Mouse (Mus musculus): ENCODE measurements around the gene Ipo11. TPM values are rescaled to one million over a fixed set of nuclear protein-coding genes. Genes with fewer than 3 reads are reported as not detected.
A peak's percentile ranks its signal among the peaks of the same experiment; 100 is the strongest.

Gene Ipo11
- 40.3 and 41.1 TPM in 2 replicates for polyA plus RNA-seq (2015; fragmentation: Nextera tagmentation; extraction: Ambion mirVana)

DNA sequence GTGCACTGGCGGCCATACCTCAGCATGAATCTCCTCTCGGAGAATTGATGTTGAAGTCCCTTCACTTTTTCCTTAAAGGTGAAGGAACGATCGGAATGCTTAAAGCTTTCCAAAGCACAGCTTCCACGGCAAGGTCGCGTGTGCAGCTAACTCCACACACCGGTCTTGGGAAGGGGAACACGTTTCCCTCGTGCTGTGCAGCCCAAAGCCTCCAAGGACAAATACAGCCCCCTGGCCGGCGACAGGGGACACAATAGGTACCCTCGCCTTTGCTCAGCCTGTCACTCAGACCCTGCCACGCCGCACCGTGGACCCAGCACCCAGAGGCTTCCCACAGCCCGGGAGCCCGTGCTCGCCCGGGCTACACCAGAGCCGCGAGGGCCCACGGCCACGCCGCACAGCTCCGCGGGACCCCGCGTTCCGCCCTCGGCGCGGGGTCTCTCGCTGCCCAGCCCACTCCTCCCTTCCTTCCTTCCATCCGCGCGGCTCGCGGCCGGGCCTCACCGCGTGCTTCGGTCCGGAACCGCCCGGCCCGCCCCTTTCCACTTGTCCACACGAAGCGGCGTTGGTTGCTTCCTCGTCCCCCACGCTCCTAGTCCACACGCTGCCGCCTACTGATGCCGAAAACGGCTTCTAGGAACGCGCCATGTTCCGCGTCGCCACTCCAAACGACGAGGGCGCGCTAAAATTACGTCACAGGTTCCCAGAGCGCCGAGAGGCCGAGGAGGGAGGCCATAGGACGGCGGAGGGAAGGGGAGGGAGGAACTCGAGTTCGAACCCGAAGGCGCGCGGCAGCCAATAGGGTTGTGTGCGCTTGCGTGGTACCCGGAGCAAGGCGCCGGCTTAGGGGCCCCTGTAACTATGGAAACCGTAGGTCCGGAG is at the start of gene Ipo11:
TSS of gene Ipo11 (minus strand) at position 703 of the 882 bp plus-strand sequence.
- Histone ChIP-seq H3K9ac (ENCODE audit: low read depth, low read length) (peak within 1 kb of the TSS; percentile 87), H3K4me3 (ENCODE audit: low read depth, low read length) (peak within 1 kb of the TSS; percentile 98), H3K27me3 (ENCODE audit: control insufficient read depth, insufficient read depth, low read depth, low read length) (no peaks in the 10 kb centered on the region), H3K27ac (ENCODE audit: low read length) (peak within 1 kb of the TSS; percentile 84), H3K4me1 (ENCODE audit: control insufficient read depth, insufficient read depth, low read length) (peaks cover 14% of the 10 kb centered on the region), H3K36me3 (ENCODE audit: control insufficient read depth, insufficient read depth, low read length) (no peaks in the 10 kb centered on the region), H3K9me3 (replicated peaks; ENCODE audit: control insufficient read depth, low read length, poor library complexity, severe bottlenecking) (no peaks in the 10 kb centered on the region), H3K4me2 (ENCODE audit: low read length) (peak within 1 kb of the TSS; percentile 74)
- ATAC-seq: peak; percentile 98
- under 1% methylated on average over 84 of the region's 84 CpGs for WGBS

DNA sequence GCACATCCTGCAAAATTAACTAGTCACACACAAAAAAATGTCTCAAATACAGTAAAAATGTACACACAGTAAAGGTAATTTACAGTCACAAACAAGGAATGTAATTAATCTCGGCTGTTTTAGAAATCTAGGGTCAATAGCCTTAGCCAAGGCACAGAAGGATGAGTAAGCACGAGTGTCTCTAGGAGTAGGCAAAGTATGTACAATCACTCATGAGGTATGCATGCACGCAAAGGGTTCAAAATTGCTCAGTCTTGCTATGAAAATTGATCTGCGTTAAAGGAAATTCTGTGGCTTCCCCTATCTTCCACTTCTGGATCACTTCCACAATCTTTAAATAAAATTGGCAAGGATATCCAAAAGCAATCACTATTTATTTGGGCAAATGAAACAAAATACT is 24.7 kb upstream of the Ipo11 start:
- ATAC-seq: no peak
- Histone ChIP-seq H3K27ac (ENCODE audit: low read length) (no peak overlapping the region), H3K4me1 (ENCODE audit: control insufficient read depth, insufficient read depth, low read length) (no peaks in the 10 kb centered on the region), H3K9ac (ENCODE audit: low read depth, low read length) (no peak overlapping the region), H3K36me3 (ENCODE audit: control insufficient read depth, insufficient read depth, low read length) (peaks cover 24% of the 10 kb centered on the region), H3K27me3 (ENCODE audit: control insufficient read depth, insufficient read depth, low read depth, low read length) (no peaks in the 10 kb centered on the region), H3K9me3 (replicated peaks; ENCODE audit: control insufficient read depth, low read length, poor library complexity, severe bottlenecking) (no peaks in the 10 kb centered on the region), H3K4me3 (ENCODE audit: low read depth, low read length) (no peak overlapping the region), H3K4me2 (ENCODE audit: low read length) (no peak overlapping the region)
- 98% methylated on average over 4 of the region's 4 CpGs for WGBS

DNA sequence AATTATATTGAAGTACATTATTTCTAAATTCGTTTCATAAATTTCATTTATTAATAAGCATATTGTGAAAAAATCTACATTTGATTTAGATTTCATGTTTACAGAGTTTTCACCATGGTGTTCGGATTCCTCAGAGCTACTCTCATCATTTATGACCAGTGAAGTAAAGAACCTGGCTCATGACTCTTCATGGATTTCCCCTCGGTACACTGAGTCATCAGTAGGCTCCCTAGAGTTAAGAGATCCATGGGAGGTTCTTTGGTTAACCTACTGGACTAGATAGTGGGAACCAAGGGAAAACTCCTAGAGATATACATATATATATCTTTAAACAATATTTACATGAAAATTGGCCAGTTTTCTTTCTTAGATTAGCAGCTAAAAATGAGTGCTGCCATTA is 23.8 kb upstream of the Ipo11 start:
- H3K4me3 ChIP-seq (ENCODE audit: low read depth, low read length): no peak overlapping the region
- no peak overlapping the region for H3K27ac ChIP-seq (ENCODE audit: low read length)
- WGBS: 93% methylated on average over 3 of the region's 3 CpGs
- peaks cover 23% of the 10 kb centered on the region for H3K36me3 ChIP-seq (ENCODE audit: control insufficient read depth, insufficient read depth, low read length)
- H3K4me1 ChIP-seq (ENCODE audit: control insufficient read depth, insufficient read depth, low read length): no peaks in the 10 kb centered on the region
- no peak overlapping the region for H3K4me2 ChIP-seq (ENCODE audit: low read length)
- no peaks in the 10 kb centered on the region for H3K27me3 ChIP-seq (ENCODE audit: control insufficient read depth, insufficient read depth, low read depth, low read length)
- no peaks in the 10 kb centered on the region for H3K9me3 ChIP-seq (replicated peaks; ENCODE audit: control insufficient read depth, low read length, poor library complexity, severe bottlenecking)
- ATAC-seq: no peak
- no peak overlapping the region for H3K9ac ChIP-seq (ENCODE audit: low read depth, low read length)

DNA sequence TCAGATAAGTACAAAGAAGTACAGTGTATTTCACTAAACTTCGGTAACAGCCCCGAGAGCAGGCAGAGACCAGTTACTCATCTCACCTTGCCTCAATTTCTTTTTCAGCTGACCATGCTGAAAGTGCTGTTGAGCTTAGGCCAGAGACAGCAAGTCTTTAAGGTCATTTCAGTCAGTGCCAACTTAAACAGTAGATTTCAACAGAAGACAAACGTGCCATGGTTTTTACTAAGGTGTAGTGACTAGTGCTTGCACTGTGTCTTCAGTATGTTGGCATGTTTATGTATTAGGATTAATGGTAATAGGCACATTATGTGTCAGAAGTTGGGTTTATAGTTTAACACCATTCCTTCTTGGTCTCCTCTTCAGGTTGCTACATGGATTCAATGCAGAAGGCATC is 21.5 kb upstream of the Ipo11 start:
- H3K36me3 ChIP-seq (ENCODE audit: control insufficient read depth, insufficient read depth, low read length): peaks cover 18% of the 10 kb centered on the region; the same call in 1 of the 2 replicates
- no peak overlapping the region for H3K27ac ChIP-seq (ENCODE audit: low read length)
- H3K27me3 ChIP-seq (ENCODE audit: control insufficient read depth, insufficient read depth, low read depth, low read length): no peaks in the 10 kb centered on the region
- no peak overlapping the region for H3K4me3 ChIP-seq (ENCODE audit: low read depth, low read length)
- no peak for ATAC-seq
- H3K4me1 ChIP-seq (ENCODE audit: control insufficient read depth, insufficient read depth, low read length): no peaks in the 10 kb centered on the region
- no peak overlapping the region for H3K4me2 ChIP-seq (ENCODE audit: low read length)
- WGBS: 89% methylated on average over 3 of the region's 3 CpGs
- no peaks in the 10 kb centered on the region for H3K9me3 ChIP-seq (replicated peaks; ENCODE audit: control insufficient read depth, low read length, poor library complexity, severe bottlenecking)
- no peak overlapping the region for H3K9ac ChIP-seq (ENCODE audit: low read depth, low read length)

DNA sequence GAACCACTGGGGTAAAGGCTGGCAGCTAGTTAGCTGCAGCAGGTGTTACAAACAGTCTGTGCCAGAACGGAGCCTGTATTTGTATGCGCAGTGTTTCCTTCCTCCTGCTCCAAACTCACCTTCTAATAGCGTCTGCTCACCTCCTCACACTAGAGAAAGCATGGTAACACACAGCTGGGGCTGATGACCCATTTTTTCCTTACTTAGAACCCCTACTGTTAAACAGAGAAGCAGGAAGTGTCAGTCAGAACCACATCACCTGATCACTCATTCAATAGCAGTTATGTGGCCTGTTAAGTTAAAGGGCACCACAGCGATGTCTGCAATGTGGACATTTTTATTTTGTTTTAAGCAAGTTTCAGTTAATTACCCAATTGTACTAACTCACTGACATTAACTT is 20.8 kb upstream of the Ipo11 start:
- no peak overlapping the region for H3K4me3 ChIP-seq (ENCODE audit: low read depth, low read length)
- H3K9me3 ChIP-seq (replicated peaks; ENCODE audit: control insufficient read depth, low read length, poor library complexity, severe bottlenecking): no peaks in the 10 kb centered on the region
- ATAC-seq: no peak
- H3K4me1 ChIP-seq (ENCODE audit: control insufficient read depth, insufficient read depth, low read length): no peaks in the 10 kb centered on the region
- peaks cover 15% of the 10 kb centered on the region; the same call in 1 of the 2 replicates for H3K36me3 ChIP-seq (ENCODE audit: control insufficient read depth, insufficient read depth, low read length)
- WGBS: 89% methylated on average over 4 of the region's 4 CpGs
- no peak overlapping the region for H3K9ac ChIP-seq (ENCODE audit: low read depth, low read length)
- H3K27ac ChIP-seq (ENCODE audit: low read length): no peak overlapping the region
- no peak overlapping the region for H3K4me2 ChIP-seq (ENCODE audit: low read length)
- no peaks in the 10 kb centered on the region for H3K27me3 ChIP-seq (ENCODE audit: control insufficient read depth, insufficient read depth, low read depth, low read length)

DNA sequence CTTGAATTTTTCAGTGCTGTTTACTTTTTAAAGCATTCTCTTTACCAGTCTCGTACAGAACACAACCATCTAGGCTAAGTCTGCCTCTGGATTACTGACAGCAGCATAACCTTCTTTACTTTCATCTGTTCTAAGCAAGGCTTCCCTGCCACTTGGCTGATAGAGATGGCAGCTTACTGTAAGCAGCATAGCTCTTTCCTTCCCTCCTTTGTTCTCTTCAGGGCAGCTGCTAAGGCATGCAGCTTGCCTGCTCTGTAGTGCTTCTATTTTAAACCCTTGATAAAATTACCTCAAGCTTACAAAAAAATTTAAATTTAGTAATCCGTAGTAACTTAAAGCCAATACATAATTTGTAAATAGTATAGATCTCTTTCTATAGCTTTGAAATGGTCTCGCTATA is 18.1 kb upstream of the Ipo11 start:
- Histone ChIP-seq H3K4me2 (ENCODE audit: low read length) (no peak overlapping the region), H3K4me3 (ENCODE audit: low read depth, low read length) (no peak overlapping the region), H3K27me3 (ENCODE audit: control insufficient read depth, insufficient read depth, low read depth, low read length) (no peaks in the 10 kb centered on the region), H3K9ac (ENCODE audit: low read depth, low read length) (no peak overlapping the region), H3K4me1 (ENCODE audit: control insufficient read depth, insufficient read depth, low read length) (no peaks in the 10 kb centered on the region), H3K9me3 (replicated peaks; ENCODE audit: control insufficient read depth, low read length, poor library complexity, severe bottlenecking) (no peaks in the 10 kb centered on the region), H3K36me3 (ENCODE audit: control insufficient read depth, insufficient read depth, low read length) (peaks cover 15% of the 10 kb centered on the region), H3K27ac (ENCODE audit: low read length) (no peak overlapping the region)
- no peak for ATAC-seq
- WGBS: 92% methylated on average over 3 of the region's 3 CpGs

DNA sequence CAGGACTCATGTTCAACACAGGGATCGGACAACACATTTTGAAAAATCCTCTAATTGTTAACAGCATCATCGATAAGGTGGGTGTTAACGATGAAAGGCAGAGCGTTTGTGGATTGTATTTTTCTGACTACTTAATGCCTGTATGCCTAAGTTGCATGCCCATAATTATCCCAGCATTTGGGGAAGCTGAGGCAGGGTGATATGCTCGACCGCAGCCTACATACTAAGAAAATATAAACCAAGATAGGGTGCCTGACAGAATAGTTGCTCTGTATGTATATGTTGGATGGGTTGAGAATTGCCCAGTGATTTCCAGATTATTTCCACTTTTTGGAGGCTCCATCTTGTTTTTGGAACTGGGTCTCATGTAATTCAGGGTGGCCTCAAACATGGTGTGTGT is 10.8 kb upstream of the Ipo11 start:
- WGBS: 3% methylated on average over 6 of the region's 6 CpGs
- H3K27me3 ChIP-seq (ENCODE audit: control insufficient read depth, insufficient read depth, low read depth, low read length): no peaks in the 10 kb centered on the region
- H3K4me2 ChIP-seq (ENCODE audit: low read length): peak overlapping the region; percentile 69
- no peaks in the 10 kb centered on the region for H3K9me3 ChIP-seq (replicated peaks; ENCODE audit: control insufficient read depth, low read length, poor library complexity, severe bottlenecking)
- H3K36me3 ChIP-seq (ENCODE audit: control insufficient read depth, insufficient read depth, low read length): peaks cover 2% of the 10 kb centered on the region; the same call in 1 of the 2 replicates
- no peak for ATAC-seq
- no peak overlapping the region; the same call in 1 of the 2 replicates for H3K27ac ChIP-seq (ENCODE audit: low read length)
- peak overlapping the region; percentile 94 for H3K4me3 ChIP-seq (ENCODE audit: low read depth, low read length)
- peak overlapping the region; percentile 90 for H3K9ac ChIP-seq (ENCODE audit: low read depth, low read length)
- H3K4me1 ChIP-seq (ENCODE audit: control insufficient read depth, insufficient read depth, low read length): peaks cover 18% of the 10 kb centered on the region

DNA sequence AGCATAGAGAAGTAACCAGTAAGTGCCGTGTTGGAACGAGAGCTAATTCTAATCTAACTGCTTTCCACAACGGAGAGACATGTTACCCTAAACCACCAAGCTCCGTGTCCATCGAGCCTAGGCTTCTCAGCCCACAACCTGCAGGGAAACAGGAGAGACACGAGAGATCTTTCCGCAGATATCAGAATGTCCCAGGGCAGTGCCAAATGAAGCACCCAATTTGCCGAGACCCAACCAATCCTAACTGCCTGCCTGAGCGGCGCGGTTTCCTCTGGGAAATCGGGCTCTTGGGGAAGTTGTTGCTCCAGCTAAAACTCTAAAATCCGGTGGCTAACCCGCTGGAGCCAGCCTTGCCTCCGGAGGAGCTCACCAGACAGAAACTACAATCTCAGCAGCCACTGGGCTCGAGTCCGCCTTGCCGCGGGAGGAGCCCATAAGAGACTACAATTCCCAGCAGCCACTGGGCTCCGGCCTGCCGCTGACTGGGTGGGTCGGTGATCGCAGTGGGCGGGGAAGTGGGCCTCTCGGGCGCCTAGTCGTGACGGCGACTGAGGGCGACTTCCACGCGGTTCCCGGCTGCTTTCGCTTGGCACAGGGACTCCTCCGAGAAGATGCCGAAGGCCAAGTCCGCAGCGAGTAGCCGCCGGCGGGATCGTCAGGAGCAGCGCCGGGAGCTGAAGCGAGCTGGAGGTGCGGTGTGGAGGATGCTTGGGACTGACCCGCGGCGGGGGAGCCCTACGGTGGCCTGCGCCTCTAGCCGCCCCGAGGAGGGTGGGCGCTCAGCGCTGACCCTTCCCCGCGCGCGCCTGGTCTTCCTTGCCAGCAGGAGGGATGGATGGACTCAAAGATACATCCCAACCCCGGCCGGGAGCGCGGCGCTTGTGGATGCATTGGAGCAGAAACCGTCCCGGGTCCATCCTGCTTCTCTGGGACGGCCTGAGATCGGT is 10.1 kb upstream of the Ipo11 start, which contains the start of gene Dimt1:
TSS of gene Dimt1 (plus strand) at position 534 of the 947 bp plus-strand sequence.
- Histone ChIP-seq H3K9me3 (replicated peaks; ENCODE audit: control insufficient read depth, low read length, poor library complexity, severe bottlenecking) (no peaks in the 10 kb centered on the region), H3K9ac (ENCODE audit: low read depth, low read length) (peak within 1 kb of the TSS; percentile 90), H3K27me3 (ENCODE audit: control insufficient read depth, insufficient read depth, low read depth, low read length) (no peaks in the 10 kb centered on the region), H3K36me3 (ENCODE audit: control insufficient read depth, insufficient read depth, low read length) (peaks cover 2% of the 10 kb centered on the region; the same call in 1 of the 2 replicates), H3K4me2 (ENCODE audit: low read length) (peak within 1 kb of the TSS; percentile 69), H3K4me3 (ENCODE audit: low read depth, low read length) (peak within 1 kb of the TSS; percentile 94), H3K4me1 (ENCODE audit: control insufficient read depth, insufficient read depth, low read length) (peaks cover 18% of the 10 kb centered on the region), H3K27ac (ENCODE audit: low read length) (peak within 1 kb of the TSS; percentile 86)
- WGBS: under 1% methylated on average over 67 of the region's 68 CpGs
- peak; percentile 99 for ATAC-seq

Measured in midbrain, embryonic 16.5 days (tissue).